Mouse (Mus musculus): Measurements from ENCODE around the gene Tbc1d19.

Tbc1d19 gene

GRCm38 (mm10) chr5:53909201-53909600 lies 99.8 kb downstream of the Tbc1d19 start:
- DNase-seq (ENCODE audit: low read depth), result no peak

DNA sequence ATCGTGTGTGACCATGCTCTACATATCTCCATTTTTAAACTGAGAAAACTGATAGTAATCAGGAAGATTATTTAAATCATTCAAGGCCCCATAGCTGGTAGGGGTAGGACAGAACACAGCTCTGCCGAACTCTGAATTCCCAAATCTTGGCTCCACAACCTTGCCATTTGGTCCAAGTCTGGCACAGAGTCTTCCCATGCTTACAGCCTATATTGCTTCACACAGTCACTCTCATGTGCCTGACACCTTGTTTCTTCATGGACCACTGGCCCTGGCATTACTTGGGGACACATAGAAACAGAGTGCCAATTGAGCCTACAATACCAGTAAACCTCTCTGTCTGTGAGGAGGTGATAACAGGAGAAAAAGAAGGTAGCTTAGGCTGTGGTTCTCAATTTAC lies 111.0 kb downstream of the Tbc1d19 start:
- DNase-seq (ENCODE audit: low read depth), result no peak

DNA sequence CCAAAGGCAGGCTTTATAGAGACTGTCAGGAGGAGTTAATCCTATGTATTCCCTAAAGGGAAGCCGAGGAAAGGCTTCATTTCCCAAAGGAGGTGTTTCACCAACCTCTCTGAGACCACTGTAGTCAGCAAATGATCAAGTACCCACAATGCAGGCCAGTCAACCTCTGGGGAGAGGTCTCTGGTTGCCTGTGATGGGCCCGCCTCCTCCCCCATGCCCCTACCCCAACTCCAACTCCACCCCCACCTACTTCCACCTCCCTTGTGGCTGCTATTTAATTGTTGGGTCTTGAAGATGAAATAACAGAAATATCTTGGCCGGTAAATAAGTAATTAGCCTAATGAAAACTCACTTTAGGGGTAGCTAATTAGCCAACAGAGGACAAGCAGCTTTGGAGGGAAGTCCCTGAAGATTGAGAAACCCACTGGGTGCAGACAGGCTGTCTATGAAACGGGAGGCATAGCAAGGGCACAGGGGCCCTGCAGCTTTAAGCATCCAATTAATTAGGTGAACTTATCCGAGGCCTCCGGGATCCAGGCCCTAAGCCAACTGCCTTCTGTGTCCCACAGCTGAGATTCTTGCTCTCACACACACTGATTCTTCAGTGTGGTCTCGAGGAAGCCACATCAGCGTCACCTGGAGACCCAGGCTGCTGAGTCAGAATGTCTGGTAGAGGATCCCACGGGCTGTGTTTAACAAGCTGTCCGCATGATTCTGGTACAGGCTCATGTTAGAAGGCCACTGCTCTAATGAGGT lies 112.9 kb downstream of the Tbc1d19 start:
- DNase-seq (ENCODE audit: low read depth), result no peak

DNA sequence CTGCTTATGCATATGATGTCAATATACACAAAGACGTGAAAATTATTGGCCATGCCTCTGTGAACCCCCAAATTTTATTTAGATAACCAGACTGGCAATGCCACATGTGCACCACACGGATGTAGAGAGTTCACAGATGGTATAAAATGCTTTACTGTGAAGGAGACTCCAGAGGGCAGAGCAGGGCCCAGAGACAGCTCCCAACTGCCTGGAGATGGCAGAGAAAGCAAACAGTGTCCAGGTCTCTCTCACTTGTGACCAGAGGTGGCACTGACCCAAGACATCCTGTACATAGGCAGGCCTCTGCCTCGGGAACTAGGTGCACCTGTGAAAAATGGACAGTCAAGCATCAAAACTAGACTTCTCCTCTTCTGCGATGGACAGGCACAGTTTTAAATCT lies 114.6 kb downstream of the Tbc1d19 start:
- DNase-seq (ENCODE audit: low read depth), result no peak

- no peak for DNase-seq (ENCODE audit: low read depth)
These were observed 117.0 kb downstream of the Tbc1d19 start for GRCm38 (mm10) chr5:53926301-53926855.

GRCm38 (mm10) chr5:53927886-53928285 lies 118.5 kb downstream of the Tbc1d19 start:
- DNase-seq (ENCODE audit: low read depth), result no peak

GRCm38 (mm10) chr5:53928537-53928936 lies 119.1 kb downstream of the Tbc1d19 start:
- no peak for DNase-seq (ENCODE audit: low read depth)

- DNase-seq (ENCODE audit: low read depth), result no peak
These were observed 119.8 kb downstream of the Tbc1d19 start for GRCm38 (mm10) chr5:53929205-53929614.

DNA sequence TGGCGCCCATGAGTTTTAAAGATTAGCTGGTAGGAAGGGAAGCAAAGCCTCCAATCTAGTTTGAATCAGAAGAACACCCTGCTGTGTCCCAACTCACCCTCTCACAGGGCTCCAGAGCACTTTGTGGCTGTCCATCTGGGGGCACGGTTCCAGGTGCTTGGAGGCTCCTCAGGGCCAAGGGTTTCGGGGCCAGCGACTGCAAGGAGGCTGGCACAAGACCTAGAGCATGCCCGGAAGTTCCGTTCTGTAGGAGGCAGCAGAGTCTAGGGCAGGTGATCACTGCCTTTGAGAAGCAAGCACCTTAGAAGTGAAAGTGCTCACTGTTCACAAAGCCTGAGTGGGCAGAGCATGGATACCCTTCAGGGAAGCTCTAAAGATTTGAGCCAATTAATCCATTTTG lies 120.4 kb downstream of the Tbc1d19 start:
- no peak for DNase-seq (ENCODE audit: low read depth)

- DNase-seq (ENCODE audit: low read depth), result no peak
These were observed 121.6 kb downstream of the Tbc1d19 start for GRCm38 (mm10) chr5:53931011-53931410.

DNA sequence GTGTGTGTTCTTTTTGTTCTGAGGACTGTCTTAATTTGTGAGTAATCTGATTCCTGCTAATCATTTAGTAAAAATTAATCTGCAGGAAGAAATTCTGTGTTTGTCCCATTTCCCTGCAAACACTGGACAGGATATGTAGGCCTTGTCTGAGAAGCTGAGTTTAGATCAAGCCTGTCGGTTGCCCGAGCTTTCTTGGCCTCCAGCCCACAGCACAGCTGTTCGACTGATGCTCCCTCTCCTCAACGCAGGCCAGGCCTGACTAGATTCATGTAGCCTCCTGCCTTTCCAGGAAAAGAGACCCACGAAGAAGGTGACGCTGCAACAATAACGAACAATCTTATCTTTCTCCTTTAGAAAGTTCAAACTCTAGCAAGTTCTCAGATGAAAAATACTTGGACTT lies 124.2 kb downstream of the Tbc1d19 start:
- DNase-seq (ENCODE audit: low read depth), result no peak

GRCm38 (mm10) chr5:53934040-53934439 lies 124.6 kb downstream of the Tbc1d19 start:
- no peak for DNase-seq (ENCODE audit: low read depth)

DNA sequence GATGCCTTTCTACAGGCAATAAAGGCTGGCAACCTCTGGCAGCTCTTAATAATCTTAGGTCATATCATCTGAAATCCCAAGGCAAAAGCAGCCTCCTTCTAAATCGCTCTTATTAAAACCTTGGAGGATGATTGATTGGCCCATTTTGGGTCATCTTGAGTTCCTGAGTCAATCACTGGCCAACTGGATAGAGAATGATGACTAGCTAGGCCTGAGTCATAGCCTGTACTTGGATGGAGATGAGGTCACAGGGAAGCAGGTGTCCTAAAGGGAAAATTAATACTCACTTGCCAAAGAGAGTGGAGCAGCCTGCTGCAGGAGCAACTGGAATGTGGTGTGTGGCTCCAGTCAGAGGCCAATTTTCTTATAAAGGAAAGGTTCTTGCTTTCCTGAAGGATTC lies 125.4 kb downstream of the Tbc1d19 start:
- no peak for DNase-seq (ENCODE audit: low read depth)

- DNase-seq (ENCODE audit: low read depth), result no peak
These were observed 127.8 kb downstream of the Tbc1d19 start for GRCm38 (mm10) chr5:53937187-53937586.

GRCm38 (mm10) chr5:53939026-53939425 lies 129.6 kb downstream of the Tbc1d19 start:
- no peak for DNase-seq (ENCODE audit: low read depth)

GRCm38 (mm10) chr5:53941322-53942024 lies 132.1 kb downstream of the Tbc1d19 start:
- no peak for DNase-seq (ENCODE audit: low read depth)

- DNase-seq (ENCODE audit: low read depth), result no peak
These were observed 132.9 kb downstream of the Tbc1d19 start for GRCm38 (mm10) chr5:53942332-53942731.

- DNase-seq (ENCODE audit: low read depth), result no peak
These were observed 134.0 kb downstream of the Tbc1d19 start for GRCm38 (mm10) chr5:53943321-53943857.

- DNase-seq (ENCODE audit: low read depth), result no peak
These were observed 137.3 kb downstream of the Tbc1d19 start for GRCm38 (mm10) chr5:53946747-53947146.

DNA sequence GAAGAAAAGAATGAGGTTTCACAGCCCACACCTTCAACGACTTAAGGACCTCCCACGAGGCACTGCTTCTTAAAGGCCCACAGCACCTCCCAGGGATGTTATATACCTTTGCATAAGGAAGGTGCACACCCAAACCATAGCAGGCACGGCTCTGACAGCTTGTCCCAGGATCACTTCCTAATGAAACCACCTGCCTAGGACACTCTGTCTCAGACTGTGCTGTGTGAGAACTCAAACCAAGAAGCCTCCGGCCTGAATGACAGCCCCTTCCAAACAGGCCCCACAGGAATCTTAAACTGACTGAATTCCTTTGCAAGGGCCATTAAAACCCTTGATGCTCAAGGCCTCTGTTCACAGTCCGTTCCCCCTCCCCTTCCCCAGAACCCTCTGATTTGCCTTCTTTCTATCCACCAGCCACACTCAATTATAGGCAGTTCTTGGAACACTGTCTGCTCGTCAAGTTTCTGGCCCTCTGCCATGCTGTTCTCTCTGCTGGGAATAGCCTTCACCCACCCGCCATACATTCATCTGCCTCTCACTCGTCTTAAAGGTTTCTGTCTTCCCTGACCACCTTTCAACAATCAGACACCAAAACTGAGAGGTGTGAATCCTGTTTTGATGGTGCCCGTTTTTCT lies 138.3 kb downstream of the Tbc1d19 start:
- no peak for DNase-seq (ENCODE audit: low read depth)

DNA sequence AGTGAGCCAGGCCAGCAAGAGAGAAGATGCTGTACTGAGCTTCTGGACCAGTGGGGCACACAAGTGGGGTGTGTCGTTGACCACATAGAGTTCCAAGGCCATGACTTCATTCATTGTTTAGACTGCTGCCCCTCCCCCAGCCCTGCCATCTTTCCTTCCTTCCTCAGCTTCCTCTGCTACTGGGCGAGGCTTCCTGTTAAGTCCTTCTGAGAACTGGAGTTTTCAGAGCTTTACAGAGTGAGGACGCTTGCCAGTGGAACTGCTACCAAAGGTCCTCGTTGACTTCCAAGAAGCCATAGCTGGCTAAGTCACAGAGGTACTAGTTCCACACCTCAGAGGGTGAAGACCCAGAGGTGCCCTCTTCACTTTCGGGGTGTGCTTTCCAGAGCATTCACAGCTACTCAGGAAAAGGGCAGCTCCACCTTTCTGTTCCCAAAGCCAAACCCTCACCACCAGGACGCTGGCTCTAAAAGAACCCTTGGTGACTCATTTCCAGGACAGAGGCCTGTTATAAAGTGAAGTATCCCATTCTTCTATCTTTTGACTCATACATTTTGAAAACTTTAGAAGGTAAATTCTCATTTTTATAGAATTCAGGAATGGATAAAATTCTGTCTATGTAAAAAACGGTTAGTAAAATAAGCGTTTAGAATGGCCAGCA lies 139.3 kb downstream of the Tbc1d19 start:
- DNase-seq (ENCODE audit: low read depth), result peak; percentile 13

GRCm38 (mm10) chr5:53950189-53950588 lies 140.8 kb downstream of the Tbc1d19 start:
- DNase-seq (ENCODE audit: low read depth), result no peak
